Mouse (Mus musculus): Measurements from ENCODE around the gene Cphx1.
"Not testable (repeated sequence)": the region's sequence is repeated elsewhere in the genome, so short reads cannot be mapped to it uniquely, and the experiment has no call there.

DNA sequence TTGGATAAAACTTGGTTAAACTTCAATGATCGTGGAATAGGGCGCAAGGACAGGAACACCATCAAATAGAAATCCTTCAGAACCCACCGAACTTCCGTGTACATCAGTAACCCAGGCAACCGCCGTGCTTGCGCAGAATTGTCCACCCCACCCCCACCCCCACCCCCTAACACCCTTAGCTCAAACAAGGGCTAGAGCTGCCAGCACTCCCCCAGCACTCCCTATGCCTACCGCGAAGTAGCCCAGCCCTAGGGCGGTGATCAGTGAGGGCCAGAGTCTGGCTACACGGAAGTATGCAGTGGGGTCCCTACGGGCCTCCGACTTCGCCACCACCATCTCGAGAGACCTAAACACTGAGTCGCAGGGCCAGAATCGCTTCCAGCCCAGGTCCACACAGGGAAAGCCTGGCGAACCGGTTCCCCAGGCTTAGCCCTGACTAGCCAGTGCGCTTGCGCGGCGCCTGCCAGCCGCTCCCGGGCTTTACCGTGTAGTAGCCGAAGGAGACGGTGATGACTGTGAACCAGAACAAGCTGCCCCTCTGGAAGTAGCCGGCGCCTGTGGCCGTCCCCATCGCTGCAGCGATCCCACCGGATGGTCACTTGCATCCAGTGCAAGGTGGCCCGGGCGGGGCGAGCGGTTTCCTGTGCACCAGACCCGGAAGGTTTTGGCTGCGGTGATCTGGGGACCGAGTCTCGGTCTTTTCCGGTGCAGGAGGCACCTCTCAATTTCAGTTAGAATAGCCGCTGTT lies 11.1 kb upstream of the Cphx1 start:
- TF ChIP-seq CTCF (IDR thresholded peaks at IDR 0.05; ENCODE audit: control insufficient read depth, insufficient read depth, insufficient read length); MAX (IDR thresholded peaks at IDR 0.05); MYOG (IDR thresholded peaks at IDR 0.05; ENCODE audit: control insufficient read depth, extremely low read depth, insufficient read length); USF1 (IDR thresholded peaks at IDR 0.05; ENCODE audit: low read depth); FOSL1 (IDR thresholded peaks at IDR 0.05; ENCODE audit: insufficient read depth, low read length, poor library complexity, severe bottlenecking): not testable (repeated sequence)

All from C2C12 (cell line).